Mouse (Mus musculus): Measurements from ENCODE around the gene Uck1. TPM values are rescaled to one million over a fixed set of nuclear protein-coding genes. Genes with fewer than 3 reads are reported as not detected.
A peak's percentile ranks its signal among the peaks of the same experiment; 100 is the strongest.

Gene Uck1
- total RNA-seq, 2 experiments from 2014 or later = 51.6 to 55.8 TPM

DNA sequence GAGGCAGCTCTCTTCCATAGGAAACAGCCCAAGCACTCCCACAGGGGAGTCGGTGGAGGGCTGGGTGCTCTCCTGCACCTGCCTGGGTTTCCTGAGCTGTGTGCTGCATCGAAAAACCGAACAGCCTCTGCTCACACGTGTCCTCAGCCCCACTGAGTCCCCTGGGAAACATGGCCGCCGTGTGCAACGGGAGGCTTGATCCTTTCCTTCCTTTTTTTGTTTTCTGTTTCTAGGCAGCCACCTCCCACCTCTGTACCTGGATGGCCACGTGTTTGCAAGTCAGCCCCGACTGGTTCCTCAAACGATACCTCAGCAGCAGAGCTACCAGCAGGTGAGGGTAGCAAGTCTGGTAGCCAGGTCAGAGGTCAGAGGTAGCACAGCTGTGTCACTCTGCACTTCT, 37.9 kb downstream of the Uck1 start:
- DNase-seq (ENCODE audit: low spot score in 2 of 2) = no peak

DNA sequence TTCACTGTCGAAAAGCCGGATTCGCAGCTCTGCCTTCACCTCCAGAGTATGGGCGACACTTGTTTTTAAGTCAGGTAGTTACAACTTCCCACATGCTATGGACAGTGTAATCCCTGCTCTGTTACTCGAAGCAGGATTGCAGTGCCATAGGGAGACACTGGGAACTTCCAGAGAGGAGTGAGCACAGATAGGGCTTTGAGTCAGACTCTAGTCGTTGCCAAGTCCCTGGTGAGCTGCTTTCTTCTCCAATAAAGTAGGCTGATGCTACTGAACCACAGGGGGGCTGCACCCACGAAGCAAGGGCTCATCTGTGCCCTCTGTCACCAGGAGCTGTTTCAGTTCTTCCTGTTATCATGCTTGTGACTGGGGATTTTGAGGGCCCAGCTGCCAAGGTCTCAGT, 38.4 kb downstream of the Uck1 start:
- intact Hi-C loops (cut with DNase I) = no loop called here
- peak in 1 of 2 experiments; percentile 54 for DNase-seq (ENCODE audit: low spot score in 2 of 2)

More for the DNA sequence above, 37.9 kb downstream of the Uck1 start:
- intact Hi-C loops (cut with DNase I) = no loop called here

DNA sequence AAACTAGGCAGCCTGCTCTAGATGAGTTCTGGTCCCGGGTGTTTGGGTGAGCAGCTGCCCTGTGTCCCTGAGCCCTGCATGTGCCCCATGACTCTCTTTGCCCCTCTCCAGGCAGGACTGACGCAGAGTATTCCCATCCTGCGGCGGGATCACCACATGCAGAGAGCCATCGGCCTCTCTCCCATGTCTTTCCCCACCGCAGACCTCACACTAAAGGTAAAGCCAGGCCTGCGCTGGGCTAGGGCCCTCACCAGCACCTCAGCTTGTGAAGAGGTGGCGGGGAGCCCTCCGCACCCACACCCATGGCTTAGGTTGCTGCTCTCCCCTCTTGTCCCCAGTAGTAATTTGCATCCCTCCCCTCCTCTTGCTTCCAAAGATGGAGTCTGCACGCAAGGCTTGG, 39.0 kb downstream of the Uck1 start:
- DNase-seq (ENCODE audit: low spot score in 2 of 2) = no peak
- intact Hi-C loops (cut with DNase I) = no loop called here

DNA sequence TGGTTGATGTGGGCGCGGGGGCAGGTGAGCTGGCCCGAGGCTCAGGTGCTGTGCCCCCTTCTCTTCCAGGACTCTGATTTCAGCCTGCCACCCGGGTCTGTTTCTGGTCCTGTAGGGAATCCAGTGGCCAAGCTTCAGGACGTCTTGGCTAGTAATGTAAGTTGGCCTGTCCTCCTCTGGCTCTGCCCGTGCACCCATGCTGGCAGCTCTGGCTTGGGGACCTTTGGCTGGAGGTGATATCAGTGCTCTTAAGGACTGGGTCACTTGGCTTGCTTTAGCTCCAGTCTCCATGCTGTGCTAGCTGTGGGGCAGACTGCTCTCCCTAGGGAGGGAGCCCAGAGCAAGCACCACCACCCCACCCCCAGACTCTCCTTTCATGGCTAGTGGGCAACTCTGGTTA, 39.9 kb downstream of the Uck1 start:
- intact Hi-C loops (cut with DNase I) = no loop called here
- DNase-seq (ENCODE audit: low spot score in 2 of 2) = no peak

DNA sequence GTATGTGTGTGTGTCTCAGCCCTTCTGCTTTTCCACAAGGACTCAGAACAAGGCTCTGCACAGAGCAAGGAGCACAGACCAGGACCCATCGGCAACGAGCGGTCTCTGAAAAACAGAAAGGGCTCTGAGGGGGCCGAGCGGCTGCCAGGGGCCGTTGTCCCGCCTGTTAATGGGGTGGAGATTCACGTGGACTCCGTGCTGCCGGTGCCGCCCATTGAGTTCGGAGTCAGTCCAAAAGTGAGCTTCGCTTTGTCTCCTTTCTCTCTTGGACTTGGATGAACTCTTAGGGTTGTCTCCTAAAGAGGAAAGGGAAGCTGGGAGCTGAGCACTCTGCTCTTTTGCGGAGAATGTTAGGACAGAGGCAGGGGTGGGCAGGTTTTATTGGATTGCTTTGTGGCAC, 40.5 kb downstream of the Uck1 start:
- DNase-seq (ENCODE audit: low spot score in 2 of 2) = no peak
- intact Hi-C loops (cut with DNase I) = no loop called here

DNA sequence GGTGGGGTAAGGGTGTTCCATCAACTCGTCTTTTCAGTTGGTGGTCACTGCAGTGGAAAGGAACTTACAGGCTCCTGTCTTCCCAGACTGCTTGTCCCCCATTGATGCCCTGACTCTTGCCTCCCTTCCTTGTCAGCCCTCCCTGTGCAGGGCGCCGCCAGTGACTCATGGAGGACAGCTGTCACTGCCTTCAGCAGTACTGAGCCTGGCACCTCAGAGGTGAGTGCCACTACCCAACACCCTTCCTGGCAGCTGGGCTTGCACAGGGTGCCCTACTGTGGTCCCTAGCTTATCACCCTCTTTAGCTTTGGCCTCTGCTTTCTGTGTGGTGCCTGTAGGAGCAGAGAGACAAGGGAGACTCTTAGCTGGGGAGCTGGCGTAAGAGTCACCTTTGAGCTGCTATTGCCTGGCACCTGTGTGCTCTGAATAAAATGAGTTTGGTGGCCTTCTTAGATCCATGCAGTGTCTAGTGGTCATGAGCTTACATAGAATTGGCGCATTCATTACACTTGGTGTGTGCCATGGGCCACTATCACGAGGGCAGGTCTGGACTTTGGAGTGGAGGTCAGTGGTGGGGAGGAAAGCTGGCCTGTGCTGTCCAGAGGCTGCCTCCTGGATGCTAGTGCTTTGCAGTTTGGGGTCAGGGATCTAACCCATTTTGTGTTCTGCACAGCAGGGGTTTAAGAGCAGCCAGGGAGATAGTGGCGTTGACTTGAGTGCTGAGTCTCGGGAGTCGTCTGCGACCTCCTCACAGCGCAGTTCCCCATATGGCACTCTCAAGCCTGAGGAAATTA, 41.2 kb downstream of the Uck1 start:
- intact Hi-C loops (cut with DNase I) = no loop called here
- DNase-seq (ENCODE audit: low spot score in 2 of 2) = no peak

DNA sequence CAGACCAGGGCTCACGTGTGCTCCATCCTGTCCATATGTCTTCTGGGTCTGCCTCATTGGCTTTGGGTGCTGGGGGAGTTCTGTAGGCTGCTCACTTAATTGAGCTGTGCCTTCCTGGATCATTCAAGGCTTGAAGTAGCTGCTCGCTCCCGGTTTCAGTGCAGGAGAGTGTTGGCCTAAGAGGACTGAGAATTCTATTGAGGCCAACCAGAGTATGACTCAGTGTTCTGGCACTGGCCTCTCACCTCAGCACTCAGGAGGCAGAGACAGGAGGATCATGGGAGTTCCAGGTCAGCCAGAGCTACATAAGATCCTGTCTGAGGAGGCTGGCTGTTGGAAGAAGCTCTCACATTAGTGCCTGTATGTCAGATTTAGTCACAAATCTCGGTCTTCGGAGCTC, 41.8 kb downstream of the Uck1 start:
- intact Hi-C loops (cut with DNase I) = no loop called here
- DNase-seq (ENCODE audit: low spot score in 2 of 2) = no peak

DNA sequence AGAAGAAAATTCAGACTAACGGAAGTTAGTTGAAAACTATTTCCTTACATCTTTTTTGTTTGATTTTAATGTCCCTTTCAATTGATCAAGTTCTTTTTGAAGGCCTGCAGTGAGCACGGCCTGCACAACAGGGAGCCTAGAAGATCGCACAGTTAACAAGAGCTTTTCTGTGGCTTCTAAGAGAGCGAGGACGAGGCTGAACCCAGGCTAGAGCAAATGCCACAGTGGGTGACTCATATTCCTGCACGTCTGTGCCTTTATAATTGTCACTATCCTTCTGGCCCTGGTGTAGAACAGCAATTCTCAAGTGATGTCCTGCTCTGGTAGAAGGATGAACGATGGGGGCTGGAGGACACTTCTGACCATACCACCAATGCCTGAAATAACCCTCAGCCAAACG, 42.3 kb downstream of the Uck1 start:
- no peak for DNase-seq (ENCODE audit: low spot score in 2 of 2)
- intact Hi-C loops (cut with DNase I) = no loop called here

DNA sequence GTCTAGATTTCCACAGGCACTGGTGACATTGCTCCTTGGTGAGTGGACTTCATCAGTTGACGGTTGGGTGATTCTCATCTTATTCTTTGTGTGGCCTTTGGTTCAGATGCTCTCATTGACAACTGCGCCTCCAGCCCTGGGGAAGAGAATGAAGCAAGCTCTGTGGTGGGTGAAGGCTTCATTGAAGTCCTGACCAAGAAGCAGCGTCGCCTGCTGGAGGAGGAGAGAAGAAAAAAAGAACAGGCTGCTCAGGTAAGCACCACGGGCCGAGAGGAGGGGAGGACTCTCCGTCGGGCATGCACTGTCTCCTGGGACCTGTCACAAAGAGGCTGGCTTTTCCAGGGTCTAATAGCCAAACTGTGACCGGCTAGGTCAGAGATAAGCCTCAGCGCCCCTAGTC, 43.5 kb downstream of the Uck1 start:
- no peak for DNase-seq (ENCODE audit: low spot score in 2 of 2)
- intact Hi-C loops (cut with DNase I) = no loop called here

DNA sequence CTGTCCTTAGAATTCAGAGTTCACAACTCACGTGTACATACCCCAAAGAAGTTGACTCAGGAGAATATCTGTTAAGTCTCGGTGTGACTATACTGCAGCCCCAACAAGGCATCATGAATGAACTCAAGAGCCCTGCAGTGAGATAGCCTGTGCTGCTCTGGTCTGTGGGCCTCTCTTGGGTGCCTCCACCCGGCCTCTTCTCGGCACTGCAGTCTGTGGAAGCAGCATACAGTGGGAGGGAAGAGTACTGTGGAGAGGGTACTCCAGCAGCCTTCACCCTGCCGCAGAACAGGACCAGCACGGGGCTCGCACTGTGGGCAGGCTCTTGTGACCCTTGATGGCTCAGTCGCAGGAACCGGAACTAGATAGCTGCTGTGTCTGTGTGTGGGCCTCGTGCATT, 44.4 kb downstream of the Uck1 start:
- intact Hi-C loops (cut with DNase I) = no loop called here
- DNase-seq (ENCODE audit: low spot score in 2 of 2) = no peak

DNA sequence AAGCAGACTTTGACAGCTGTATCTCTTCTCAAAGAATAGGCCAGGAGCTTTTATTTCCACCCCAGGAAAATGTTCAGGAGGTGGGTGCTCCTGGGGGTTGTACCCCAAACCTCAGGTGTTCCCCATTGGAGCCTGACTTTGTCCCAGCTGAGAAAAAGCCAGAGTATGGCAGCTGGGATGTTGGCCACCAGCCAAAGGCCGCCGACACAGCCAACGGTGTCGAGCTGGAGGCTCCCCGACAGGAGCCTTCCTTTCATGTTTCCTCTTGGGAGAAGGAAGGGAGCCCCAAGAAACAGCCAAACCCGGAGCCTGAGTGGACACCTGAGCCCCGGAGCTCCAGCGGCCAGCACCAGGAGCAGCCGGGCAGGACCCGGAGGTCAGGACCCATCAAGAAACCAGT, 47.0 kb downstream of the Uck1 start:
- intact Hi-C loops (cut with DNase I) = no loop called here
- DNase-seq (ENCODE audit: low spot score in 2 of 2) = no peak

DNA sequence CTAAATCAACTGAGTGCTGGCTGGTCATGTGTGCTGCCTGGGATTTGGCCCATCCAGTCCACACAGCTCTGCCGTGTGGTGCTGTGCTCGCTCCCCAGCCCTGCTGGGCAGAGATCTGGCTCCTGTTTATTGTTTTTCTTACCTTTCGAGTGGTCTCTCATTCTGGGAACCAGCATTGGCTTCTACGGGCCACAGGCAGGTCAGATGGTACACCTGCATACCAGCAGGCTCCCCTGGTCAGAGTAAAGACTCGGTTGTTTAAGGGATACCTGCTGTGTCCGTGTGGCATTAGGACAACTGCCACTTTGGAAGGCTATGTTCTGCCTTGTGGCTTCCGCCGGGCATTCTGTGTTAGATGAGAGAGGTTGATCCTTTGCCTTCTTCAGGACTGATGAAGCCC, 48.3 kb downstream of the Uck1 start:
- DNase-seq (ENCODE audit: low spot score in 2 of 2) = no peak
- intact Hi-C loops (cut with DNase I) = no loop called here

DNA sequence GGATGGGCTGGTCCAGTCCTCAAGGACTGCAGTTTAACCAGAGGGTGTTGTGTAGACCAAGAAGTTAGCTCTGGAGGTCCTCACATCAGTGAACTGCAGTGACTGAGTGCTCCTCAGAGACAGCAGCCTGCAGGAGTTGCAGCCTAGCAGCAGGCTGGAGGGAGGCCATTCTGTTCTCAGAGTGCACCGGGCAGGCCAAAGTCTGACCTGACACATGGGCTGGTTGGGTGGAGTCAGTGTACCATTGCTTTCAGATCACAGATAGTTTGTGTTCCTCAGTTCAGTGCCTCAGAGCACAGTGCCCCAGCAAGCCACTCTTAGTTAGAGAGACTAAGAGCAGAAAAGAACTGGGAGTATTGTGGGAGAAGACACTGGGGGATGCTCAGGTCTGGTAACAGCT, 52.3 kb downstream of the Uck1 start:
- intact Hi-C loops (cut with DNase I) = no loop called here
- no peak for DNase-seq (ENCODE audit: low spot score in 2 of 2)

Other genes starting within 250 kb of the Uck1 start
- gene Fam78a, start 175.3 kb downstream of the Uck1 start, total RNA-seq (2021) = 1 to 10 TPM; 4.2 to 6.6 TPM
- 10 to 100 TPM; 27.6 to 28.0 TPM for gene Plpp7, start 164.6 kb downstream of the Uck1 start, total RNA-seq (2021)
- 100 to 1,000 TPM; 240 TPM for gene Prrc2b, start 109.1 kb downstream of the Uck1 start, total RNA-seq (2021)
- gene Pomt1, start 23.6 kb downstream of the Uck1 start, total RNA-seq (2021) = 10 to 100 TPM; 21.4 to 24.4 TPM
- gene Golga2, start 27.2 kb upstream of the Uck1 start, total RNA-seq (2021) = 10 to 100 TPM; 82.6 to 82.8 TPM
- 100 to 1,000 TPM; 213 to 214 TPM for gene Swi5, start 27.9 kb upstream of the Uck1 start, total RNA-seq (2021)
- 10 to 100 TPM; 67.5 to 73.1 TPM for gene Ciz1, start 92.2 kb upstream of the Uck1 start, total RNA-seq (2021)
- 1,000 to 10,000 TPM; 1,197 to 1,302 TPM for gene Dnm1, start 93.2 kb upstream of the Uck1 start, total RNA-seq (2021)
- gene 1110008P14Rik, start 121.8 kb upstream of the Uck1 start, total RNA-seq (2021) = 100 to 1,000 TPM; 375 to 446 TPM
- gene Lcn2, start 128.1 kb upstream of the Uck1 start, total RNA-seq (2021) = under 1 TPM; 0.76 to 0.85 TPM
- 10 to 100 TPM; 44.4 to 50.3 TPM for gene Ptges2, start 135.7 kb upstream of the Uck1 start, total RNA-seq (2021)
- gene Naif1, start 190.3 kb upstream of the Uck1 start, total RNA-seq (2021) = 1 to 10 TPM; 4.2 TPM
- gene Slc25a25, start 191.3 kb upstream of the Uck1 start, total RNA-seq (2021) = 10 to 100 TPM; 59.0 to 64.8 TPM

All from left cerebral cortex, postnatal 25 days (tissue).